Mouse (Mus musculus) megakaryocyte, adult 5-6 weeks (primary cell): ENCODE measurements around the gene Ppm1f. TPM values are rescaled to one million over a fixed set of nuclear protein-coding genes. Genes with fewer than 3 reads are reported as not detected.
"Not testable (repeated sequence)": the region's sequence is repeated elsewhere in the genome, so short reads cannot be mapped to it uniquely, and the experiment has no call there.

Experiments
- ATAC-seq: 2 replicates; pipeline ENCODE4 v1.8.0; 2016; ENCODE audit warnings: mild to moderate bottlenecking, inconsistent platforms; ENCODE audit not compliant: poor library complexity, severe bottlenecking
- total RNA-seq, 2 experiments: library from RNA; stranded (forward) in 1 of 2; stranded (reverse) in 1 of 2; fragments of 153-499, 151-499 nt in 1 of 2; fragments of 221-1000, 200-1000 nt in 1 of 2; gene quantifications; 2 replicates each; pipeline versions ENCODE4 v1.2.3 to v1.2.4; 2015 to 2017

The Ppm1f gene
- 1.6 and 2.6 TPM in 2 replicates for total RNA-seq (2015)
- 6.5 and 7.9 TPM in 2 replicates for total RNA-seq (2017)

DNA sequence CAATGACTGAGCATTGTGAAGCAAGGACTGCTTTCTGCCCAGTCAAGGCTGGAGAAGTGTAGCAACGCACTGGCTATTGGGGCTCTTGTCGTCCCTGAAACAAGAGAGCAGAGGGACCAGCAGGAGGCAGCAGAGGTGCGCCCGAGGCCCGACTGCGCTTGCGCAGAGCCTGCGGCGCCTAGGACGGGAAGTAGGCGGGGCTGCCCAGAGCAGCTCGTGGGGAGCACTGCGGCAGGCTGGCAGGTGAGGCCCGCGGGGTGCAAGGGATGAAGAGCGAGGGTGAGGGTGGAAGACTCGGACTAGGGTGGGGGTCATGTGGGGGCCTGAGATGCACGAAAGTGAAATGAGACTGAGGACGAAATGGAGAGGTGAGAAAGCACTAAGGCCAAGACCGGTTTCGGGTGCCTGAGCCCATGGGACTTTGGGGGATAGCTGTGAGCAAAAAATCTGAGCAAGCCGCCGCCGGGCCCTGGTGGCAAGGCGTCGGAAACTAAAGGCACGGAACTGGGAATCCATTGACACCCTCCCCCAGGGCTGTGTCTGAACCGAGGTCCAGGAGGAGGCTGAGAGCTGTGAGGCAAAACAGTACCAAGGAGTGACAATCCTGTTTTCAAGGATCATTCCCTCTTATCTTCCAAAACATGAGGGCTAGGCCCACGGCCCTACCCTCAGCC is at the start of gene Ppm1f:
TSS of gene Ppm1f (plus strand) at position 88 of the 674 bp plus-strand sequence.
- ATAC-seq = peak; percentile 97

DNA sequence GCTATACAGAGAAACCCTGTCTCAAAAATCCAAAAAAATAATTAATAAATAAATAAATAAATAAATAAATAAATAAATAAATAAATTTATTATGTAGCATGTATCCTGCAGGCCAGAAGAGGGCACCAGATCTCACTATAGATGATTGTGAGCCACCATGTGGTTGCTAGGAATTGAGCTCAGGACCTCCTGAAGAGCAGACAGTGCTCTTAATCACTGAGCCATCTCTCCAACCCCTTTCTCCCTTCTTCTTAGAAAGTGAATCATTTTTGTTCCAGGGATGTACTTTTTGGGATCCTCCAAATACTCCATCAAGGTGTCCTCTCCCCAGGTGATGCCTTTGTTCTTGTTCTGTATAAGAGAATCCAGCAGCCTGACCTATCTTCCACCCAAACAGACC is 47.1 kb upstream of the Ppm1f start:
- no peak for ATAC-seq

DNA sequence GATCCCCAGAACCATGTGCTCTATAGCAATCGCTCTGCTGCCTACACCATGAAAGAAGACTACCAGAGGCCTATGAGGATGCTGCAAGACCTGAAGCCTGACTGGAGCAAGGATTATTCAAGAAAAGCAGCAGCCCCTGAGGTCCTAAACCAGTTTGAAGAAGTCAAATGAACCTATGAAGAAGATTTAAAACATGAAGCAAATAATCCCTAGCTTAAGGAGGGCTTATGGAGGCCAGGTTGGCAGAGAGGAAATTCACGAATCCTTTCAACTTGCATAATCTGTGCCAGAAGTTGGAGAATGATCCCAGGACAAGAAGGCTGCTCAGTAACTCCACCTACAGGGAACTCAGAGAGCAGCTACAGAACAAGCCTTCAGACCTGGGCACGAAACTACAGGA is 43.9 kb upstream of the Ppm1f start:
- no peak for ATAC-seq

DNA sequence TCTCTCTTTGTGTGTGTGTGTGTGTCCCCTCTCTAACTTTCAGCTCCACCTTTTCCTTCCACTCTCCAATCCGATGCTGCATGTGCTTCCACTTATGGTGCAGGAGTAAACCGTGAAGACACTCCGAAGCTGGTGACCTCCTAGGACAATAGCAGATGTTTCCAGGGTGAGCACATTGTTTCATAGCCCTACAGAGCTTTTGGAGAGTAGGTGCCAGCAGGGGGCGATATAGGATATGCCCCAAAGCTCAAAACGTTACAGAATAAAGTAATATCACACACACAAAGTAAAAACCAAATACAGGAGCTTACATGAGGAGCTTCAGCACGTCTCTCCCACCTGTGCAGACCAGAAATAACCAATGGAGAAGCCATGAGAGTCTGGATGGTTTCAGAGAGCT is 41.4 kb upstream of the Ppm1f start:
- ATAC-seq = peak; percentile 80

DNA sequence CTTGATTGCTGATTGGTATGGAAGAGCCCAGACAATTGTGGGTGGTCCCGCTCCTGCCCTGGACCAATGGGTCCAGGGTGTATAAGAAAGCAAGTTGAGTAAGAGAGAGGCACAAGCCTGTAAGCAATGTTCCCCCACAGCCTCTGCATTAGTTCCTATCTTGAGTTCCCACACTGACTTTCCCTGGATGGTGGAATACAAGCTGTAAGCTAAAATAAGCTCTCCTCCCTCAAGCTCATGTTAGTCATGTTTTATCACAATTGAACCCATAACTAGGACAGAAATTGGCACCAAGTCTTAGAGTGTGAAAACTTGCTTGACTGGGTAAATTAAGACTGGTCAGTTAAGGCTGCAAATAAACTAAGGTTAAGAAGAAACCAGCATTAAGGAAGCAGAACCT is 40.7 kb upstream of the Ppm1f start:
- no peak for ATAC-seq

DNA sequence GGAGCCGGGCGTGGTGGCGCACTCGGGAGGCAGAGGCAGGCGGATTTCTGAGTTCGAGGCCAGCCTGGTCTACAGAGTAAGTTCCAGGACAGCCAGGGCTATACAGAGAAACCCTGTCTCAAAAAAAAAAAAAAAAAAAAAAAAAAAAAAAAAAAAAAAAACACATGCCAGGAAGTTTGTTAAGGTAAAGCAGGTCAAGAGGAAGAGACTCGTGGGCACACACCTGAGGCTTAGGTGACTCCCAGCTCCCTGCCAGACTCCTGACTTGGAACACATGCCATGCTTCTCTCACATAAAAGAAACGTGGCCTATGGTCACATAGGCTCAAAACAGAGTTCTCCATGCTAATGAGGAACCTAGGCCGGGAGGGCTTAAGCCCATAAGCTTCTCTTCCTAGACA is 40.2 kb upstream of the Ppm1f start:
- not testable (repeated sequence) for ATAC-seq

DNA sequence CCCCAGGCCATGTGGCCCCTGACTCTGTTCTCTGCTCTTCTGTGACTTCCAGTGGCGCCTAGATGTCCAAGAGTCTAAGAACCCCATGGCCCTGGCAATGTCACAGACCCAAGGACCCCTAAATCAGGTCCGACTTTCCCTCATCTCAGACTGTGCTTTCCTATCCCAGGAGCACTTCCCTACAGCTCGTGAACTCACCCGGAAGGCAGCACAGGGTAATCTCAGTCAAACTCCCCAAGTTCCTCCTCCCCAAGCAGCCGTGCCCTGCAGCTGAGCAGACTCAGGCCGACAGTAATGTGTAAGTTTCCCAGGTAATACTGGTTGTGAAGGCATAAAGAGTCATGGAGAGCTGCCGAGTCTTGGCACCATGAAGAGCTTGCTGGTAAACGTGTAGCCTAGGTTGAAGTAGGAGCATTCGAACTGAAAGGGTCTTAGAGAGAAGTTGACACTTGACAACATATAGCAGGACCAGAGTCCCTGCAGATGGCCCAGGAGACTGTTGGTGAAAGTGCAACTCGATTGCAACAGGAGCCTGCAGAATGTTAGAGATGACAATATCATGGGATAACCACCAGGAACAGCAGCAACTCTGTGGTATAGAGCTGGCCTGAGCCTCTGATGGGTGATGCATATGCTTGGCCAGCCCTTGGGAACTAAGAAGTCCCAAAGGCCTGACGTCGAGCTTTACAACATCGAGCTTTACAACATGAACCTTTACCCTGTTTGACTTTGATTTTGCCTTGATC is 39.4 kb upstream of the Ppm1f start:
- peak; percentile 58 for ATAC-seq

DNA sequence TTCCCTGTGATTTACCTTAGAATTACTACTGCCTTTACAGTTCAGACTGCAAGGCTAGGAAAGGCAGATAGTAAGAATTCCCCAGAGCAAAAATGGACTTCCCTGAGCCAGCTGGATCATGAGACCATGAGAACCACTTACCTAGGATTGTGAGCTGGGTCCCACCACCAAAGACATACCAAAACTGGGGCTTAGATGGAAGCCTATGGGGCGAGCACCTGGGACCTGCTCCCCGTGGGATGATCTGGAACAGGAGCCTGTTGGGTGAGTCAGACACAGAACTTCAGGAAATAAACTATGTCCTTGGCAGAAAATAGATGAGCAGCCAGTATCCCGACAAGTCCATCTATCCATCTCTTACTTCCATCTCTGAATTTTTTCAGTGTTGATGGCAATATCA is 34.0 kb upstream of the Ppm1f start:
- no peak for ATAC-seq

DNA sequence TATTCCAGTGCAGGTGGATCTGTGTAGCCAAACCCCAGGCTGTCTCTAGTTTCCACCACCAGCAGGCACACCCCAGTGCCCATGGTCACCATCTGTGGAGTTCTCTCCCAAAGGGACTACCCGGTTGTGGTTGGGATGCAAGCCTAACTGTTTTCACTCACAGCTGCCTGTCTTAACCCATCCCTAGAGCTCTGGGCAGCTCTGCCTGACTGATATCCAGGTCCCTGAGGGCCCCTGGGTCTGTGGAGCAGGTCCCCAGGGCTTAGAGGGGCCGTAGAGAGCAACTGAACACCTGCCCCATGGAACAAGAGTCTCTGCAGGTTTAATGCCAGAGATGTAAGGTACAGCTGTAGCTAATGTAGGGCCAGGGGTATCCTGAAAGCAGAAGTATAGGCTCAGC is 32.3 kb upstream of the Ppm1f start, which contains the start of gene Igll1:
TSS of gene Igll1 (minus strand) at position 8 of the 400 bp plus-strand sequence.
- no peak for ATAC-seq

DNA sequence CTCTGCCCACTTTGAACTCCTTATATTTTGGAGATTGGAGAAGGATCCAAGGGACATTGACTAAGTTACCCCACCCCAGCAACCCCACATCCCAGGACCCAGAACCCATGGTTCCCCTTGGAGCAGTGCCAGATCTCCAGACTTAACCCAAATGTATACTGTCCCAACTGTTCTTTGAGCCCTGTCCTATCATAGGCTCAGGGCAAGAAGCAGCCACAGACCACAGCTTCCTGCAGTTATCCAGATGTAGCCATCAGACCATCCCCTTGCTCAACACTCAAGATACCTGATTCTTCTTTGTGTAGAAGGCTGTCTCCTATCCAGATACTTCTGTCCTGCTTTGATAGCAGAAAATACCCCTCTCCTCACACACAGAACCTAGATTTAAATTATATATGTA is 31.1 kb upstream of the Ppm1f start:
- peak; percentile 81 for ATAC-seq

DNA sequence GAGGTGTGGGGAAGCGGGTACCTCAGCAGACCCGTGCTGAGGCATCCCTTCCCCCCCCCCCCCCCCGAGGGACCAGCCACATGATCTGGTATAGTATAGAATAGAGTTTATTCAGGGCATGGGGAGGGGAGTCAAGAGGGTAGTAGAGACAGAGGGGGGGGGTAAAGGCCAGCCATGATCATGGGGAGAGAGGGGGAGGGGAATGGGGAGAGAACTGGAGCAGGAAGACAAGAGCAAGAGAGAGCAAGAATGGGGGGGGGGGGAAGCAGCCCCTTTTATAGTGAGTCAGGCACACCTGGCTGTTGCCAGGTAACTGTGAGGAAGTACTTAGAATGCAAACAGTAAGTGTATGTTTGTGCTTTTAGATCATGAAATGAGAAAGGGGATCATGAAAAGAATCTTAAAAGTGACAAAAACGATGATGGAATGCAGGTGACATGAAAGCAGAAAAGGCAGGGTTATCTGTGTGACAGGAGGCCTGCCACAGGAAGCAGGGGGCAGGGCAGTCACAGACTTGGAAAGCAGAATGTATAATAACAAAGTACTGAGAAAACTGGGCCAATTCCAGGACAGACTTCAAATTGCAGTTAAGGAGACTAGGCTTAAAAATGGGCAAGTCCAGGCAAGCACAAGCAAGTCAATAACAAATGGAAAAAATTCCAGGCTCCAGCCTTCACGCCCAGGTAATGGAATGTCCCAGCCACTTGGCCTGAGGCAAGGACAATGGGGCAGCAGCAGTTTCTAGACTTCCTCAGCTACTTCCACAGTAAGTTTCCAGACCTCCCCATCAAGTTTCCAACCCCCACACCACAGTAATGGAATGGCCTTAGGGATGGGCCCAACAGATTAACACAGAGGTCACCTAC is 30.3 kb upstream of the Ppm1f start:
- no peak for ATAC-seq

DNA sequence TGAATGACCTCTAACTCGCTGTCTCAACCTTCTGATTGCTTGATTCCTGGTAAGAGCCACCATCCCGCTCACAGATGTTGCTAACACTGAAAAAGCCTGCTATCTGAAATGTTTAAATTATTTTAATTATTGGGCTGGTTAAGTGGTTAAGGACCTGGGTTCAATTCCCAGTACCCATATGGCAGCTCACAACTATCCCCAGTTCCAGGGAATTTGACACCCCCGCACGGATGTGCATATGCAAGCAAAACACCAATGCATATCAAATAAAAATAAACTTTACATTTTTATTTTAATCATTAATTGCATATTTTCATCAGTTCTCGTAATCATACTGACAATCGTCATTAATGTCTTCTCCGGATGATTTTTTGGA is 26.0 kb upstream of the Ppm1f start:
- ATAC-seq = no peak

DNA sequence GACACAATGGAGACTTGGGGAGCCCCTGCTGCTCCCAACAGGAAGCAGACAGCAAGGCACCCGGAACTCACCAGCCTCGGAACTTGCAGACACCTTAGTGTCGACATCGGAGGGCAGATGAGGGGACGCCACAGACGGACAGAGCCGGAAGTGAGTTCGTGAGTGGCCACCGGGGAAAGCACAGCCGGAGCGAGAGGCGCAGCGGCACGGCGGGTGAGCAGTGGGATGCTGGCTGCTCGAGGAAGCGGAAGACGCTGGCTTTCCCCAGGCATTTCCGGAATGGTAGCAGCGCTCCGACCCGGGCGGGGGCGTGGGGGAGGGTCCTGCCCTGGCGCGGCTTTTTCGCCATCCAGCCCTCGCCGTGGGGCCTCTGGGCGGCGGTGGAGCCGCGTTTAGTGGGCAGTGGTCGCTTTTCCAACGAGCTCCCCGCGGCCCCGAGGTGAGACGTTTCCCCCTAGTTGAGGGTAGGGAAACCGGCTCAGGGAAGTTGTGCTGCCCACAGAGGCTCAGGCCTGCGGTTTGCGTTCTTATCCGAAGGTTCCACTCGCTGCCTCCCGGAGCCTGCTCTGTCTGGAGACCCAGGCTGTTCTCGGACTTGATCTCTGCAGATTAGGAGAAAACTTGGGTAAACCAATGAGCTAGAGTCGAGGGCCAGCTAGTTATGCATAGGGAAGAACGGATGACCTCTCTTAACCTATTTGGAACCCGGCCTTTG is 25.5 kb upstream of the Ppm1f start, which contains the start of the genes Top3b and Vpreb1:
TSS of gene Top3b (plus strand) at position 120 of the 715 bp plus-strand sequence.
TSS of gene Vpreb1 (minus strand) at position 227 of the 715 bp plus-strand sequence.
- ATAC-seq = peak; percentile 99

DNA sequence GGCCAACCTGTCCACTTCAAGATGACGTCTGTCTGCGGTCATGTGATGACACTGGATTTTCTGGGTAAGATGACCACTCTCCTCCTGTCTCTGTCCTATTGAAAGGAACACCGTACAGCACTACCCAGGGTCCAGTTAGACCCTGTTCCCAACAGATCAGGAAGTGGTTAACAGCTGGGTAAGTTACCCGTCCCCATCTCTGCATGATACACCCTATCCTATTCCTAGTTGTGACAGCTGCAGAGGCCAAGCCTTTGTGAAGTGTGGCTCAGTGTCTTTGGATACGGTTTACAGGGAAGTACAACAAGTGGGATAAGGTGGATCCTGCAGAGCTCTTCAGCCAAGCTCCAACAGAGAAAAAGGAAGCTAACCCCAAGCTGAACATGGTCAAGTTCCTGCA is 17.2 kb upstream of the Ppm1f start:
- ATAC-seq = no peak

DNA sequence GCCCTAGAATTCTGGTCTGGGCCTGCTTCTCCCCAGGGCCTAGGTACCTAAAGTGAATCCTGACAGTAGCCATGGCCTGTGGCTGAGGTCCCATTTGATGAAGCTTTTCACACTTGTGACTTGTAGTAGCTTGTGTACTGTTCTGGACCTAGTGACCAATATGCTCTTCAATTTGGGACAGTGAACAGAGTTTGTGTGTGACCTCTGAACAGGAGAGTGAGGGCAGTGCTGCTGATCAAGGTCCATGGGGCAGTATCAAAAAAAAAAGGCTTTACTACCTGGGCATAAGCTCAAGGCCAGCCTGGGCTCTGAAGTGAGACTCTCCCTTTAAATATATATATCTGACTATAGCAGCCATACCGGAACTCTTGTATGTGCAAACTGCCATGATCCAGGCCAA is 7.9 kb upstream of the Ppm1f start:
- no peak for ATAC-seq

DNA sequence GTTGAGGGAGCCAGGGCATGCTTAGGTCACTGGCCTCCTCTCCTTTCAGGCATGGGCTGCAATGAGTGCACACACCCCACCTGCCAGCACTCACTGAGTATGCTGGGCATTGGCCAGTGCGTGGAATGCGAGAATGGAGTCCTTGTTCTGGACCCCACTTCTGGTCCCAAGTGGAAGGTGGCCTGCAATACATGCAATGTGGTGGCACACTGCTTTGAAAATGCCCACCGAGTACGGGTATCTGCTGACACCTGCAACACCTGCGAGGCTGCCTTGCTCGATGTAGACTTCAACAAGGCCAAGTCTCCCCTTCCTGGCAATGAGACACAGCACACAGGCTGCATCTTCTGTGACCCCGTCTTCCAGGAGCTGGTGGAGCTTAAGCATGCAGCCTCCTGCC is 3.9 kb upstream of the Ppm1f start:
- ATAC-seq = no peak

DNA sequence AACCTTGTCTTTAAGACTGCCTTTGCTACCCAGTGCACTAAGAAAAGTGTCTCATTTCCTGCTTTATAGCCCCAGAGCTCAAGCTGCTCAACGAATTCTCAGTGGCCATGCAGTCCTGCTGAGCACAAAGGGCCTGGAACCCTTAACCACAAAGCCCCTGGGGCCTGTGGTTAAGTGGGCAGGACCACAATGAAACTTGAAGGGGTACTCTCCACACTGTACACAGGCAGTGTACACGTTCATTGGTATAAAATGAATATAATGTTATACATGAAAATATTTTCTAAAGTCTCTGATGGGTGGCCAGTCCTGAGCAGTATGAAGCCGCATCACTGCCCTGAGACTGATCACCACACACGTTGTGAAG is 271 bp upstream of the Ppm1f start:
- peak; percentile 5 for ATAC-seq

DNA sequence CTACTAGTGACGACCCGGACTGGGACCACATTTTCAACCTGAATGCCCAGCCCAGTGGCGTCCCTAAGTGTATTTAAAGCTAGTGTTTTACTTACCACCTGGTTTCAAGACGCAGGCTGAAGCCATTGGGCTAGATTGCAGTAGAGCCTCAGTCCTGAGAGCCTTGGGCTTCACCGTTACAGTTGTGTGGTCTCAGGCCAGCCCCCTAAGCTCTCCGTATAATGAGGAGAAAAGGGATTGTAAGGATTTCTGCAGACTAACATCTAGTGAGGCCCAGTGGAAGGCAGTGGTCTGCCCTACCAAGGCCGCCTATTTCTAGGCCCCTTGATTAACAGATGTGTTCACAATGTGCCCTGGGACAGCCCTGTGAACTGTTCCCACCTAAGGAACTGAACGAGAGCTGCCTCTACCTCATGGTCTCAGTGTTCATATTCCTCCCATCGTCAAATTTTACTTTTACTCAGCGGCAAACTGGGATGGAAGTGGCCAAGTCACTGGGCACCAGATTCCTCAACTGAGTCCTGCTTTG is 851 bp downstream of the Ppm1f start:
- no peak for ATAC-seq

DNA sequence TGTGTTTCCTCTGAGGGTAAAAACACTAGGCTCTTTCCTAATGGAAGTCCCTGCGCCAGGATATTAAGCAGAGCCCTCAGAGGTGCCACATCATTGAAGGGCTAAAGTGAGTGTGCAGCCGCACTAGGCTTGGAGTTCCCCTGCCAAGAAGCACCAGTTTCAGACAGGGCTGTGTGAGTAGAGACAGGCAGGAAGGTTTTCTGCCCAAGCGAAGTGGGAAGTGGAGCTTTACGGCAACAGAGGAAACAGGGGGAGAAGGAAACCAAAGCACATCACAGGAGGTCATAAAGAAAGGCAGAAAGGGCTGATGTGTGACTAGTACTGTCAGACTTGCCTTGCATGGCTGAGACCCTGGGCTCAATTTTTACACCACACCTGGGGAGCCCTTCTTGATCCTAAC is 6.1 kb downstream of the Ppm1f start:
- ATAC-seq = peak; percentile 62; the same call in 1 of the 2 replicates

DNA sequence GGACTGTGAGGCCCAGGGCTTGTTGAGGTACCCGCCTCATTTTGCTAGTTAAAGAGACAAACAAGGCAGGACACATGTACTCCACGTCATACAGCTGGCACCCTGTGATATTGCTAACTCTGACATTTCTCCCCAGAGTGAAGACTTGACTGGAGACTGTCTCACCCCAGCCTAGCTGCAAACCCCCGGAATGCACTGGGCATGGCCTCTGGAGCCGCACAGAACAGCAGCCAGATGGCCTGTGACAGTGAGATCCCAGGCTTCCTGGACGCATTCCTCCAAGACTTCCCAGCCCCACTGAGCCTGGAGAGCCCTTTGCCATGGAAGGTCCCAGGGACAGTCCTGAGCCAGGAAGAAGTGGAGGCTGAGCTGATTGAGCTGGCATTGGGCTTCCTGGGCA is 6.9 kb downstream of the Ppm1f start:
- ATAC-seq = no peak
